Mouse (Mus musculus): ENCODE measurements around the gene Snrk. TPM values are rescaled to one million over a fixed set of nuclear protein-coding genes. Genes with fewer than 3 reads are reported as not detected.

Gene Snrk
- 165 and 197 TPM in 2 replicates for total RNA-seq (2017)

GRCm38 (mm10) chr9:122117112-122117616 lies at the start of gene Snrk:
Gene Snrk (plus strand): TSS chr9:122117266.
- ATAC-seq (ENCODE audit: extremely low read depth, insufficient number of reproducible peaks, low FRiP score, poor library complexity, severe bottlenecking), result peak; percentile 59

GRCm38 (mm10) chr9:122067654-122068053 lies 49.4 kb upstream of the Snrk start:
- no peak for ATAC-seq (ENCODE audit: extremely low read depth, insufficient number of reproducible peaks, low FRiP score, poor library complexity, severe bottlenecking)

DNA sequence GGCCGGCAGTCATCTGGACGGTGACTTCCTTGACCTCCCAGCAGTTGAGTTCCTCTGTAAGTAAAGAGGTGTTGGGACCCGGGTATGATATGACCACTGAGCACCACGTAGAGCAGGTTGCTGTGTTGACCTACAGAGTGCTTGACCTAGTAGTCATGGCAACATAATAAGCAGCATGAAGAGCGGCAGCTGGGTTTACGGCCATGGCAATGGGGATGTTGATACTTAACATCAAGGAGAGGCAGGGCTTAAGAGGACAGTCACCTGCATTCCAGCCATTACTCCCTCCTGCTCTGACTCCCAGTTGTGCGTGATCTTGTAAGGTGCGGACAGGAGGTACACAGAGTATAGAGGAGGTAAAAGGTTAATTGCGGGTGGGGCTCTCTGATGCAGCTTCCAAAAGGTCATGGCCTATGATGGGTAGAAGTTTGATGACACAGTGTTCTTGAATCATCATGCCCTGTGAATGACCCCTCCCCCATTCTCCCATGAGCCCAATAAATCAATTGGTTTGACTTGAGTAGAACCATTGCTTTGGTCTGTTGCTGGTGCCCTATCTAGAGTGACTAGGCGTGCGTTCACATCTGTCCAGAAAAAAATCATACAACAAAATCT lies 47.4 kb upstream of the Snrk start:
- ATAC-seq (ENCODE audit: extremely low read depth, insufficient number of reproducible peaks, low FRiP score, poor library complexity, severe bottlenecking), result no peak

- ATAC-seq (ENCODE audit: extremely low read depth, insufficient number of reproducible peaks, low FRiP score, poor library complexity, severe bottlenecking), result no peak
These were observed 43.1 kb upstream of the Snrk start for GRCm38 (mm10) chr9:122073980-122074379.

DNA sequence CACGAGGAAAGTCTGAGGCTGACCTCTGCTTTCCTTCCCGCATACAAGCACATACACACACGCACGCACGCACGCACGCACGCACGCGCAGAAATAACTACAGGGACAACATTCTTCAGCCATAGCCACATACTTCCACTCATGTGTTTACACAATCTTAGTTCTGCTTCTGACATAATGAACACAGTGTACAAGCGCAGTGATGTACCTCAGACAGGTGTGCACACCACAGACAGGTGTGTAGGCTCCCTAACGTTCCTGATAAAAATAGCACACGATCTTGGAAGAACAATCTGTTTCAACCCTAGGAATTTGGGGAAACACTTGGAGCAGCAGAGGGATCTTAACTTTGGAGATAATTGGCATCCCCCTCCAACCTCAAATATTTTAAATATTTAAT lies 42.5 kb upstream of the Snrk start:
- ATAC-seq (ENCODE audit: extremely low read depth, insufficient number of reproducible peaks, low FRiP score, poor library complexity, severe bottlenecking), result no peak

GRCm38 (mm10) chr9:122078456-122078855 lies 38.6 kb upstream of the Snrk start:
- ATAC-seq (ENCODE audit: extremely low read depth, insufficient number of reproducible peaks, low FRiP score, poor library complexity, severe bottlenecking), result no peak

DNA sequence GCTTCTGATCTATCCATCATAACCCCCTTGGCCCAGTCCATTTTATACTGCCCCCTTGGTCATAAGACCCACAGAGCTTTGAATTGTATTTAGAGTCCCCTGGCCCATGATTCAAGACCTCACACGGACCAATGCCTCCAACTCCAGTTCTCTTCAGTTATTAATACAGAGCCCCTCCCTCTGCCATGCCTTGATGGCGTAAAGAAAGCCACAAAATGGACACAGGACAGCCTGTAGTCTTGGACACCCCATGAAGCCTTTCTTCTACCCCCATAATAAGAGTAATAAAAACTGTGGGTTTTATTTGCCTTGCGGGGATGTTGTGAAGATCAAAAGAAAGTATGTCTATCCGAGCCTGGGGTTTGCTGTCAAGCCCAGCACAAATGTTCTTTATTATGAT lies 33.4 kb upstream of the Snrk start:
- no peak for ATAC-seq (ENCODE audit: extremely low read depth, insufficient number of reproducible peaks, low FRiP score, poor library complexity, severe bottlenecking)

GRCm38 (mm10) chr9:122084175-122084574 lies 32.9 kb upstream of the Snrk start:
- ATAC-seq (ENCODE audit: extremely low read depth, insufficient number of reproducible peaks, low FRiP score, poor library complexity, severe bottlenecking), result no peak

GRCm38 (mm10) chr9:122084636-122085035 lies 32.4 kb upstream of the Snrk start:
- ATAC-seq (ENCODE audit: extremely low read depth, insufficient number of reproducible peaks, low FRiP score, poor library complexity, severe bottlenecking), result no peak

GRCm38 (mm10) chr9:122085055-122085454 lies 32.0 kb upstream of the Snrk start:
- ATAC-seq (ENCODE audit: extremely low read depth, insufficient number of reproducible peaks, low FRiP score, poor library complexity, severe bottlenecking), result no peak

GRCm38 (mm10) chr9:122085550-122086205 lies 31.4 kb upstream of the Snrk start:
- no peak for ATAC-seq (ENCODE audit: extremely low read depth, insufficient number of reproducible peaks, low FRiP score, poor library complexity, severe bottlenecking)

DNA sequence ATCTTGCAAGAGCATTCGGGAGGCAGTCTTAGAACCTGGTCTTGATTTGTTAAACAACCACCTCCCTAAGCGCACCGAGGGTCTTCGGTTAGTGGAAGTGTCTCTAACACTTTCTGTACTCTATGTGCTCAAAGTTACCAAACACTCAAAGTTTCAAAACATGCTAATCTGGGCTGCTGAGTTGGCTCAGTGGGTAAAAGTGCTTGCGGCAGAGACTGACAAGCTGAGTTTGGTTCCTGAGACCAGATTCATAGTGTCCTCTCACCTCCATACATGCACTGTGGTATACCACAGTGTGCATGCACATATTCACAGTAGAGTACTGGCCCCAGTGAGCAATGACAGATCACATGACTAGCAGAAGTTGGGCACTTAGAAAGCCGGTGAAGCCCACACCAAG lies 30.0 kb upstream of the Snrk start:
- no peak for ATAC-seq (ENCODE audit: extremely low read depth, insufficient number of reproducible peaks, low FRiP score, poor library complexity, severe bottlenecking)

- ATAC-seq (ENCODE audit: extremely low read depth, insufficient number of reproducible peaks, low FRiP score, poor library complexity, severe bottlenecking), result no peak
These were observed 25.9 kb upstream of the Snrk start for GRCm38 (mm10) chr9:122091171-122091570.

GRCm38 (mm10) chr9:122091782-122092228 lies 25.3 kb upstream of the Snrk start:
- ATAC-seq (ENCODE audit: extremely low read depth, insufficient number of reproducible peaks, low FRiP score, poor library complexity, severe bottlenecking), result no peak

- no peak for ATAC-seq (ENCODE audit: extremely low read depth, insufficient number of reproducible peaks, low FRiP score, poor library complexity, severe bottlenecking)
These were observed 22.9 kb upstream of the Snrk start for GRCm38 (mm10) chr9:122094171-122094570.

DNA sequence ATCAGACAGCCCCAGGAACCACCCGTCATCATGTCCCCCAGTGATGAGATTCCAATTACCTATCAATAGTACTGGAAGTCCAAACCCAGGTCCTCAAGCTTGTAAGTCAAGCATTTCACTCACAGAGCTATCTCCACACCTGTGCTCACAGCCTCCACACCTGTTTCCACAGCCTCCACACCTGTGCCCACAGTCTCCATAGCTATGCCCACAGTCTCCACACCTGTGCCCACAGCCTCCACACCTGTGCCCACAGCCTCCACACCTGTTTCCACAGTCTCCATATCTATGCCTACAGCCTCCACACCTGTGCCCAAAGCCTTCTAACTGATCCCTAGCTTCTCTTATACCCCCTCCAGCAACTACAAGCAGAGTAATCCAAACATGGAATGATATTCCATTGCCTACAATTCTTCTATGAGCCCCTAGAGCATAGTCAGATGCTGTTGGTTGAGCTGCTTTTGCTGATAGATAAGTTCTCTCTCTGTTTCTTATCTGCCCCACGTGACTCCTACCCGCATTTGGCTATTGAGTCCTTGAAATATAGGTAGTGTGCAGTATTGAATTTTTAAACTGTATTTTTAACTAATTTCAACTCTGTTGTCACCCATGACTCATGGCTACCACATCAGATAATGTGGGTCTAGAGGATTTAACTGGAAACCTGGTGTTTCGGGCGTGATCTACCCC lies 20.1 kb upstream of the Snrk start:
- no peak for ATAC-seq (ENCODE audit: extremely low read depth, insufficient number of reproducible peaks, low FRiP score, poor library complexity, severe bottlenecking)

DNA sequence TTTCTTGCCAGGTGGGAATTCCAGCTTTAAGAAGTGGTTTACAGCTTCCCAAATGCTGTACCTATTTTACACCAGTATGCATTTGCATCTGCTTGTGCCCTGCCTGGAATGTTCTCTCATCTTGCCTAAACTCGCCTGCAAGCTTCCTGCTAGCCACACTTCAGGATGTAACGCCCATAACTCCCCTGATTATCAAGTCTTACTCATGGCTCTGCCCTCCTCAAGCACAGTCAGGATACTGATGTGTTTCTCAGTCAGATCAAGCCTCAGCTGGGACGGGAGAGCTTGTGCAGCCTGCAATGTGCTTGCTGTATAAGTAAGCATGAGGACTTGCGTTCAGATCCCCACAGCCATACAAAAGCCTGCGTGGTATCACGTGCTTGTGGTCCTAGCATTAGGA lies 19.5 kb upstream of the Snrk start:
- no peak for ATAC-seq (ENCODE audit: extremely low read depth, insufficient number of reproducible peaks, low FRiP score, poor library complexity, severe bottlenecking)

DNA sequence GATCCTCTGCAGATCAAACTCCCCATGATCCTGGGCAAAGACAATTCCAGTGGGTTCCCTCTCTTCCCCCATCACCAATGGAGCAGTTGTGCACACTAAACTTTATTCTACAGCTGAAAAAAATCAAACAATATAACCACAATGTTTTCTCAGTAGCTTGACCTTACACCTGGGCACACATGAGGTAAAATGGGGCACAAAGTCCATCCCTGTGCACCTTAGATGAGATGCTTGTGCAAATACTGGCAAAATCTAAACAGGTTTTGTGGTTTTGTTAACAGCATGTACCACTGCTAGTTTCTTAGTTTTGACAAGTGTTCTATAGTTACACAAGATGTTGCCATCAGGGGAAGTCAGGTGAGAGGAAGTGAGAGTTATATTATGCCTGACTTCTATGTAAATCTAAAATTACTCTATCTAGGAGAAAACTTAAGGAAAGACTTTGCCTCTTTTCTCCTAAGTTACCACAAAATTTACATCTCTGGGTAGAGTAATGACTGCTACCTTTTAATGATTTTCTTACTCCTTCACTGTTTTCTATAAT lies 16.4 kb upstream of the Snrk start:
- ATAC-seq (ENCODE audit: extremely low read depth, insufficient number of reproducible peaks, low FRiP score, poor library complexity, severe bottlenecking), result no peak

DNA sequence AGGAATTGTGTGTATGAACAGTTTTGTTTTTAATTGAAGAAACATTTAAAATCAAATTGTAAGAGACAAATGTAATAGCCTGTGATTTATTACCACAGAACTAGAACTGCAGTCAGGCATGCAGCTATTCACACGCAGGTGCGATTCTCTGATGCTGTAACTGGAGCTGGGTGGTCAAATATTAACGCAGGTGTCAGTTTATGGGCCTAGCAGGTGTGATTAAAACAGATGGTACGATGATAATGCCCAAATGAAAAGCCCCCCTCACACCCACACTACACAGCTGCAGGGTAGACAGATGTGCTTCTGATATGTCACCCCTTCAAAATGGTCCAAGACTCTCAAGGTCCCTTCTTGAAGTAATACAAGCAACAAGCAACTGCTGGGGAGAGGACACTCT lies 15.9 kb upstream of the Snrk start:
- ATAC-seq (ENCODE audit: extremely low read depth, insufficient number of reproducible peaks, low FRiP score, poor library complexity, severe bottlenecking), result no peak
